Comparison of ENCODE assay signal across 8 mouse cellular contexts in the genomic region with DNA sequence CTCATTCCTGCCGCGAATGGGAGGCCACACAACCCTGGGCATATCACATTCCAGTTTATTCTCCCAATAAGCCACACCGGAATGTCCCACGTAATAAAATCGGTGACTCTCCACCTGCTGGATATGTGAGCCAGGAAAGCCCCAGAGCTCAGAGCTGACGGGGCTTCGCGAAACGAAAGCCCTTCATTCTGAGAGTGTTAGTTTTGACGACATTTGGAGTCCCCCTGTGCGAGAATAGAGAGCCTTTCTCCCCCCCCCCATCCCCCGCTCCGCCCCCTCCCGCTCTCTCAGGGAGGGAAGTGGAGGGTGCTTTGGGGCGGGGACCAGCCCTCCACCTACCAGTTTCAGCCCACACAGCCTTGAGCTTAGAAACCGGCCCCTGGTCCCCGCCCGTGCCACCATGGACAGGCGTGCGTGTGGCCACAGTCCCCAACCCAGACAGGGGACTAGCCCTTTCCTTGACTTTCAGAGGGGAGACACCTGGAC. TPM values are rescaled to one million over a fixed set of nuclear protein-coding genes. Genes with fewer than 3 reads are reported as not detected.
DNase-seq lines count a peak whose midpoint lies in the region; ATAC-seq and TF ChIP-seq lines count a peak whose summit lies in the region.

No protein-coding gene starts in this region.

- peak; percentile 57 for ATAC-seq in forebrain, embryonic 12.5 days (ENCODE audit: low FRiP score)
- ATAC-seq in intestine, postnatal 0 days = 0 out of 2 replicates have a peak, but pooled peaks have one; percentile 28
- peak; percentile 68 for ATAC-seq in midbrain, embryonic 13.5 days

- H3K36me3 ChIP-seq in CH12.LX (replicated peaks in 1 of 2; ENCODE audit: control insufficient read depth in 1 of 2, insufficient read depth in 1 of 2, low read length in 1 of 2) = no peaks in the 10 kb centered on the region
- H3K36me3 ChIP-seq in forebrain, embryonic 12.5 days (replicated peaks) = no peaks in the 10 kb centered on the region
- H3K36me3 ChIP-seq in intestine, postnatal 0 days (ENCODE audit: control insufficient read depth, insufficient read depth) = no peaks in the 10 kb centered on the region
- H3K36me3 ChIP-seq in midbrain, embryonic 13.5 days = no peaks in the 10 kb centered on the region

- 3% methylated on average over 20 of the region's 20 CpGs for WGBS in forebrain, embryonic 12.5 days
- 2% methylated on average over 18 of the region's 20 CpGs for WGBS in intestine, postnatal 0 days
- WGBS in midbrain, embryonic 13.5 days = 2% methylated on average over 20 of the region's 20 CpGs

- TF ChIP-seq CTCF in CH12.LX (conservative IDR thresholded peaks at IDR 0.05 in 1 of 2, IDR thresholded peaks at IDR 0.05 in 1 of 2; ENCODE audit: low read depth in 2 of 2, low read length in 2 of 2) = no peak
- TF ChIP-seq CTCF in intestine, postnatal 0 days (IDR thresholded peaks at IDR 0.05; ENCODE audit: low read depth) = no peak

- peak overlapping the region; percentile 83 for H3K4me2 ChIP-seq in CH12.LX (ENCODE audit: insufficient read depth, low read depth, poor library complexity, severe bottlenecking)
- peak overlapping the region; percentile 100 for H3K4me2 ChIP-seq in forebrain, embryonic 12.5 days
- peak overlapping the region; percentile 99 for H3K4me2 ChIP-seq in intestine, postnatal 0 days (replicated peaks; ENCODE audit: low read depth)
- H3K4me2 ChIP-seq in midbrain, embryonic 13.5 days (replicated peaks) = peak overlapping the region; percentile 95

- H3K9me3 ChIP-seq in CH12.LX (replicated peaks; ENCODE audit: low read length) = no peaks in the 10 kb centered on the region
- no peaks in the 10 kb centered on the region for H3K9me3 ChIP-seq in forebrain, embryonic 12.5 days
- no peaks in the 10 kb centered on the region for H3K9me3 ChIP-seq in intestine, postnatal 0 days (ENCODE audit: control insufficient read depth)
- no peaks in the 10 kb centered on the region for H3K9me3 ChIP-seq in midbrain, embryonic 13.5 days

- no peak for TF ChIP-seq POLR2A in CH12.LX (IDR thresholded peaks at IDR 0.05; ENCODE audit: low read depth, low read length)

- peak overlapping the region; percentile 13 to 68 (median 52) for H3K4me3 ChIP-seq in CH12.LX (replicated peaks in 1 of 3; ENCODE audit: low read depth in 2 of 3, low read length in 2 of 3, poor library complexity in 1 of 3)
- peak overlapping the region; percentile 50 for H3K4me3 ChIP-seq in forebrain, embryonic 12.5 days (replicated peaks)
- peak overlapping the region; percentile 54 for H3K4me3 ChIP-seq in intestine, postnatal 0 days (ENCODE audit: low read depth, low read length)
- peak overlapping the region; percentile 46 for H3K4me3 ChIP-seq in midbrain, embryonic 13.5 days (replicated peaks)

- dilution Hi-C loops in CH12.LX (cut with MboI; ENCODE audit: extremely low pct_ligation_motif_present, extremely low pct_unique_long_range_greater_than_20kb, low sequenced_read_pairs) = no loop called here

- H3K4me1 ChIP-seq in CH12.LX (ENCODE audit: control insufficient read depth in 1 of 2, insufficient read depth in 2 of 2) = peaks cover 8 to 23% of the 10 kb centered on the region in 2 experiments
- H3K4me1 ChIP-seq in forebrain, embryonic 12.5 days = peaks cover 37% of the 10 kb centered on the region
- no peaks in the 10 kb centered on the region for H3K4me1 ChIP-seq in intestine, postnatal 0 days (replicated peaks; ENCODE audit: control insufficient read depth, insufficient read depth, low read length)
- H3K4me1 ChIP-seq in midbrain, embryonic 13.5 days (replicated peaks) = peaks cover 26% of the 10 kb centered on the region

- no peak overlapping the region for H3K27ac ChIP-seq in CH12.LX (ENCODE audit: insufficient read depth, low read depth)
- H3K27ac ChIP-seq in forebrain, embryonic 12.5 days = no peak overlapping the region
- no peak overlapping the region for H3K27ac ChIP-seq in intestine, postnatal 0 days (ENCODE audit: low read depth, low read length)
- no peak overlapping the region for H3K27ac ChIP-seq in midbrain, embryonic 13.5 days

- peak; percentile 59 to 63 for DNase-seq in B cell, adult 2 months
- DNase-seq in CH12.LX (ENCODE audit: extremely low read depth) = peak; percentile 25
- DNase-seq in thymus, postnatal 10 days (ENCODE audit: low spot score in 2 of 2) = peak; percentile 64 to 73
- no peak for DNase-seq in urinary bladder, postnatal 25 days (ENCODE audit: low spot score)
- no peak for DNase-seq in testis, postnatal 10 days (ENCODE audit: low spot score)

- in situ Hi-C loops in CH12.LX (cut with MboI; ENCODE audit: low pct_ligation_motif_present, low pct_unique_long_range_greater_than_20kb, low sequenced_read_pairs) = no loop called here

- H3K9ac ChIP-seq in CH12.LX (ENCODE audit: insufficient read depth, low read depth) = peak overlapping the region; percentile 38; the same call in 1 of the 2 replicates
- H3K9ac ChIP-seq in forebrain, embryonic 12.5 days = peak overlapping the region; percentile 63
- H3K9ac ChIP-seq in intestine, postnatal 0 days (ENCODE audit: low read depth, low read length) = peak overlapping the region; percentile 23
- peak overlapping the region; percentile 67 for H3K9ac ChIP-seq in midbrain, embryonic 13.5 days (replicated peaks)

- TF ChIP-seq EP300 in CH12.LX (IDR thresholded peaks at IDR 0.05; ENCODE audit: low read length) = no peak

- H3K27me3 ChIP-seq in CH12.LX (replicated peaks) = peaks cover 9% of the 10 kb centered on the region
- peaks cover 94% of the 10 kb centered on the region for H3K27me3 ChIP-seq in forebrain, embryonic 12.5 days
- 0 out of 2 replicates have a peak, but pooled peaks cover 14% of the 10 kb centered on the region for H3K27me3 ChIP-seq in intestine, postnatal 0 days (replicated peaks; ENCODE audit: control insufficient read depth, insufficient read depth, low read length)
- H3K27me3 ChIP-seq in midbrain, embryonic 13.5 days = peaks cover 68% of the 10 kb centered on the region

- no peaks in the 10 kb centered on the region for H3K79me2 ChIP-seq in CH12.LX (replicated peaks; ENCODE audit: control insufficient read depth, extremely low read depth, insufficient read depth, poor library complexity, severe bottlenecking)

- no peak for TF ChIP-seq RAD21 in CH12.LX (IDR thresholded peaks at IDR 0.05; ENCODE audit: low read depth, low read length)

TF ChIP-seq in CH12.LX, 34 proteins besides CTCF, POLR2A, EP300 and RAD21:
- TF ChIP-seq IRF4 (IDR thresholded peaks at IDR 0.05; ENCODE audit: low read depth, low read length) (peak; percentile 4; the same call in 1 of the 2 replicates), JUND (conservative IDR thresholded peaks at IDR 0.05; ENCODE audit: low read depth, low read length) (no peak), BHLHE40 (IDR thresholded peaks at IDR 0.05; ENCODE audit: low read depth, low read length) (peak; percentile 34; the same call in 1 of the 2 replicates), MAZ (IDR thresholded peaks at IDR 0.05; ENCODE audit: low read depth, low read length) (peak; percentile 4; the same call in 1 of the 2 replicates)

RNA-seq across cellular contexts. Expression of a gene that starts 56.0 kb away (rescaled TPM):
- total RNA-seq in CH12.LX (2012; rRNA removed) = 2.0 and 2.2 TPM in 2 replicates
- not detected in 2 replicates for total RNA-seq in CH12.LX (2014; rRNA removed)
- 1.3 and 2.3 TPM in 2 replicates for polyA plus RNA-seq in CH12.LX (2012; ENCODE audit: insufficient read length, low read depth)
- polyA plus RNA-seq in forebrain, embryonic 12.5 days (2016; fragmentation: Nextera tagmentation; extraction: Ambion mirVana) = 1.1 and 2.4 TPM in 2 replicates
- 0.50 and 0.52 TPM in 2 replicates for polyA plus RNA-seq in intestine, postnatal 0 days (2015; fragmentation: Nextera tagmentation; extraction: Ambion mirVana)
- 1.6 and 2.2 TPM in 2 replicates for polyA plus RNA-seq in midbrain, embryonic 13.5 days (2015; fragmentation: Nextera tagmentation; extraction: Ambion mirVana)

Comparison
In these comparisons a context has a peak if more than half of its experiments do, and no peak if none do; other contexts are left out.
1. DNase-seq: peak in B cell, adult 2 months (2 of 2), CH12.LX (single experiment) and thymus, postnatal 10 days (2 of 2); none in urinary bladder, postnatal 25 days (single experiment) and testis, postnatal 10 days (single experiment).
2. Peak in every context shown above with its lines, with median percentiles within 50 percentile points of each other: H3K4me2 ChIP-seq, H3K4me3 ChIP-seq, H3K9ac ChIP-seq and ATAC-seq.